Mouse (Mus musculus) limb, embryonic 14.5 days (tissue): ENCODE data around the gene Tspan4. TPM values are rescaled to one million over a fixed set of nuclear protein-coding genes. Genes with fewer than 3 reads are reported as not detected.

Experiments used
- ATAC-seq: fragments of 200-750 bp; cut with Nextera tagmentation; 2 replicates; pipeline ENCODE4 v1.8.0; 2017; ENCODE audit warnings: low read depth, moderate number of reproducible peaks, moderate TSS enrichment; ENCODE audit not compliant: low FRiP score
- DNase-seq: peaks from one replicate; pipeline ENCODE4 v3.0.0-alpha.2; 2015; ENCODE audit warnings: low spot score
- H3K27ac ChIP-seq: fragments of 300-500 bp; sonication (generic); replicated peaks from 2 replicates; pipeline ENCODE4 v1.5.1; 2014; ENCODE audit warnings: low read depth, mild to moderate bottlenecking, low read length, moderate library complexity, mixed read lengths
- H3K27me3 ChIP-seq: fragments of 300-500 bp; sonication (generic); 2 replicates; pipeline ENCODE4 v1.6.1; 2014; ENCODE audit warnings: low read length, mixed read lengths; ENCODE audit not compliant: control insufficient read depth, insufficient read depth
- H3K36me3 ChIP-seq: fragments of 300-500 bp; sonication (generic); 2 replicates; pipeline ENCODE4 v1.6.1; 2014; ENCODE audit warnings: mild to moderate bottlenecking, low read length, moderate library complexity, mixed read lengths; ENCODE audit not compliant: control insufficient read depth, insufficient read depth
- H3K4me1 ChIP-seq: fragments of 300-500 bp; sonication (generic); 2 replicates; pipeline ENCODE4 v1.6.1; 2014; ENCODE audit warnings: antibody characterized with exemption, low read length, mixed read lengths; ENCODE audit not compliant: control insufficient read depth, insufficient read depth
- H3K4me2 ChIP-seq: fragments of 300-500 bp; sonication (generic); replicated peaks from 2 replicates; pipeline ENCODE4 v1.6.1; 2014; ENCODE audit warnings: low read depth, mild to moderate bottlenecking, low read length, moderate library complexity; ENCODE audit not compliant: severe bottlenecking
- H3K4me3 ChIP-seq: fragments of 300-500 bp; sonication (generic); replicated peaks from 2 replicates; pipeline ENCODE4 v1.5.1; 2014; ENCODE audit warnings: low read length
- H3K9ac ChIP-seq: fragments of 300-500 bp; sonication (generic); 2 replicates; pipeline ENCODE4 v1.6.1; 2014; ENCODE audit warnings: mild to moderate bottlenecking, low read depth, low read length, moderate library complexity; ENCODE audit not compliant: severe bottlenecking
- H3K9me3 ChIP-seq: fragments of 300-500 bp; sonication (generic); 2 replicates; pipeline ENCODE4 v1.6.1; 2016; ENCODE audit warnings: low read length; ENCODE audit not compliant: control insufficient read depth
- POLR2A ChIP-seq: fragments of 200-500 bp; IDR thresholded peaks from 2 replicates; pipeline ENCODE4 v1.8.0; 2012; ENCODE audit warnings: inconsistent platforms, mild to moderate bottlenecking, moderate library complexity, borderline replicate concordance; ENCODE audit not compliant: insufficient read depth, insufficient read length; ENCODE audit errors: extremely low read depth
- WGBS: fragments of 180-500 bp; shearing (Covaris S2); extraction: QIAGEN DNeasy Blood & Tissue Kit; methylation state at CpG from one replicate; pipeline ENCODE4 v1.1.7; 2014; 5-methylcytosine and 5-hydroxymethylcytosine counted together
- polyA plus RNA-seq, 2 experiments: library from polyadenylated mRNA; depleted of rRNA in 1 of 2; stranded (reverse) in 1 of 2; unstranded in 1 of 2; fragments of >200 nt; fragmentation: Nextera tagmentation in 1 of 2; extraction: Ambion mirVana in 1 of 2; gene quantifications; 2 replicates each; pipeline versions ENCODE4 v1.2.1 to v1.2.3; 2012 to 2014

The Tspan4 gene
- polyA plus RNA-seq, 2 experiments: 77.9 to 101 TPM

DNA sequence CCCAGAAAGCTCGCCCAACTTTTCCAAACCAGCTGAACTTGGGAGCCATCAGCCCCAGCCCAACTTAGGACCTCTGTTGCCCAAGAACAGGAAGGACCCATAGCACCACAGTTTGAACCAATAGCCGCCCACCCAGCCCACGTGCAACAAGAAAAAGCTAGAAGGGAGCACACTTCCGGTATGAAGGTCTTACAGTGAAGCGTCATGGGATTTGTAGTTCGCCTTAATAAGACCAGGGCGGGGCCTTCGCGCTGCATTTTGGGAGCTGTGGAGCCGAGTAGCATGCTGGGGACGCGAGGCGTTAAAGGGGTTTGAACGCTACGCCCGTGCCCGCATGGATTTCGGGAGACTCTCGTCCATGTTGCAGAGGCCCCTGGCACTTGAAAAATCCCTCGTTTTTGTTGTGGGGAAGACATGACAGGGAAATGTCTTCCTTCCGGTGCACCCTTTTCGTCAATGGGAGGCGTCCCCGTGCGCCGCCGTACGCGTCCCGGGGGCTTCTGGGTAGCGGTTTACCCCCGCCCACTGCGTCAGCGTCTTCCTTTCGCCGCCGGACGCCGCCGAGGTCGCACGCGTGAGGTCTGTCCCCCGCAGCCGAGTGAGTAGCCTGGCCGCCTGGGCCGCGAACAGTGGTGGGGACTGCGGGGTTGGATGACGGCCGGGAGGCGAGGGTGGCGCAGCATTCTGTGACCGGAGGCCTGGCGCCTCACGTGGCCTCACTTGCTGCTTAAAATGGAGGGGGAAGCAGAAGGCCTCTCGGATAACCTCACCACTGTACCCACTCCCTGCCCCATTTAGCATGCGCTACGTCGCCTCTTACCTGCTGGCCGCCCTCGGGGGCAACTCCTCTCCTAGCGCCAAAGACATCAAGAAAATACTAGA lies 27.7 kb upstream of the Tspan4 start, which contains the start of gene Rplp2:
Rplp2 (plus strand) TSS at position 261 of the 882 bp plus-strand sequence.
- Histone ChIP-seq H3K9me3 (no peaks in the 10 kb centered on the region), H3K4me1 (peaks cover 27% of the 10 kb centered on the region), H3K27me3 (no peaks in the 10 kb centered on the region), H3K36me3 (peaks cover 42% of the 10 kb centered on the region), H3K4me3 (peak within 1 kb of the TSS; percentile 86), H3K9ac (peak within 1 kb of the TSS; percentile 86), H3K27ac (peak within 1 kb of the TSS; percentile 75), H3K4me2 (peak within 1 kb of the TSS; percentile 57)
- DNase-seq (peak; percentile 98), ATAC-seq (peak; percentile 91)
- WGBS: under 1% methylated on average over 57 of the region's 63 CpGs
- TF ChIP-seq POLR2A: peak; percentile 76; the same call in 1 of the 2 replicates

- H3K9ac ChIP-seq: no peak overlapping the region
- H3K4me1 ChIP-seq: peaks cover 15% of the 10 kb centered on the region
- DNase-seq: no peak
- ATAC-seq: no peak
- peaks cover 42% of the 10 kb centered on the region for H3K36me3 ChIP-seq
- H3K9me3 ChIP-seq: no peaks in the 10 kb centered on the region
- no peak overlapping the region for H3K4me3 ChIP-seq
- H3K27ac ChIP-seq: no peak overlapping the region
- H3K4me2 ChIP-seq: no peak overlapping the region
- H3K27me3 ChIP-seq: no peaks in the 10 kb centered on the region
- no peak for TF ChIP-seq POLR2A
These were observed 23.1 kb upstream of the Tspan4 start for GRCm38 (mm10) chr7:141451928-141452327.

- Histone ChIP-seq H3K9ac (no peak overlapping the region), H3K4me3 (no peak overlapping the region), H3K4me1 (peaks cover 10% of the 10 kb centered on the region), H3K27ac (no peak overlapping the region), H3K9me3 (no peaks in the 10 kb centered on the region), H3K27me3 (no peaks in the 10 kb centered on the region), H3K36me3 (peaks cover 38% of the 10 kb centered on the region), H3K4me2 (no peak overlapping the region)
- DNase-seq (no peak), ATAC-seq (no peak)
- no peak for TF ChIP-seq POLR2A
- 73% methylated on average over 2 of the region's 2 CpGs for WGBS
These were observed 21.4 kb upstream of the Tspan4 start for GRCm38 (mm10) chr7:141453636-141454035.

DNA sequence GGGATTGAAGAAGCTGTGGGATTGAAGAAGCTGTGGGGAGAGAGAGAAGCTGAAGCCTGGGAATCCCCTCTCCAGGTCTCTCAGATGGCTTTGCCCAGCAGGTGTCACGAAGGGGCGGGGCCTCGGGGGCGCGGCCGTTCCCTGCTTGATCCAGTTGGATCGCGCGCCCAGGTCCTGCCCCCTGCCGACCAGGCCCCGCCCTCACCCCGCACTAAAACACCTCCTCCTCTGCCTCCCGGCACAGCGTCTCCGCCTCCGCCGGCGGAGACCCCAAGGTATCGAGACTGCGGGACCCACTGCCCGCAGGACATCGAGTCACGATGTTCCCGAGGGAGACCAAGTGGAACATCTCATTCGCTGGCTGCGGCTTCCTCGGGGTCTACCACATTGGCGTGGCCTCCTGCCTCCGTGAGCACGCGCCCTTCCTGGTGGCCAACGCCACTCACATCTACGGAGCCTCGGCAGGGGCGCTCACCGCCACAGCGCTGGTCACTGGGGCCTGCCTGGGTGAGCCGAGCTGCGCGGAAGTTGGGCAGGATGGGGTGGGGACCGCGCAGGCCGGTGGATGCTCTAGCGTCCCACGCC lies 20.0 kb upstream of the Tspan4 start, which contains the start of gene Pnpla2:
Pnpla2 (plus strand) TSS at position 232 of the 585 bp plus-strand sequence.
- Histone ChIP-seq H3K27ac (no peak within 1 kb of the TSS), H3K9ac (peak within 1 kb of the TSS; percentile 56), H3K9me3 (no peaks in the 10 kb centered on the region), H3K4me3 (peak within 1 kb of the TSS; percentile 57), H3K27me3 (no peaks in the 10 kb centered on the region), H3K4me2 (peak within 1 kb of the TSS; percentile 92), H3K36me3 (peaks cover 31% of the 10 kb centered on the region), H3K4me1 (0 out of 2 replicates have a peak, but pooled peaks cover 6% of the 10 kb centered on the region)
- TF ChIP-seq POLR2A: peak; percentile 69; the same call in 1 of the 2 replicates
- DNase-seq (peak; percentile 90), ATAC-seq (peak; percentile 87)
- WGBS: 3% methylated on average over 45 of the region's 45 CpGs

DNA sequence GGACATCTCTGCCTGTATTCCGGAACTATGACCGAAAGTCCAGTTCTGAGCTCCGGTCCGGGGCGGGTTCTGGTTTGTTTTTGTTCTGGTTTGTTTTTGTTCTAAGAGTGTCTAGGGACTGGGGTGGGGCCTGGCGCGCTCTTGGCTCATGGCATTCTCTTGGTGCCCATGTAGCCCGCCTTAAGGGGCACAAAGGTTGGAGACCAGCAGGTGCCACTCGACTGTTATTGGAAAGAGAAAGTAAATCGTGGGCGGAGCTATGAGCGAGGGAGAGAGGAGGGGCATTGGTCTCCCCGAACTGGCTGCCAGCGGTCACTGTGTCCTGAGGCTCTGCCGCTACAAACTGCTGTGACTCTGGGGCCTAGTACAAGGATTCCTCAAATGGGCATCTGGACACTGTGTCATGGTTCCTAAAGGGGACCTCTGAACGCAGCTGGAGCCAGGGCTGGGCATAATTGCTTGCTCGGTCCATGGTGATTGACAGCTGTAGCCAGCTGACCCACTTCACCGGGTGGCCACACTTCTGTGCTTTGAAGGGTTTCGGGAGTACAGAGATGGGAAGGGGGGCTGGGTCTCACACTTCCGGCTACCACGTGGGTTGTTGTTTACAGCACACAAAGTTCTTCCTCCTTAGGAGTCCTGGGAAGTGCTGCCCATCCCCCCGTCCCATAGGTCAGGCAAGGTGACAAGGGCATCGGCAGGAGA lies 19.3 kb upstream of the Tspan4 start:
- peaks cover 2% of the 10 kb centered on the region for H3K27me3 ChIP-seq
- H3K9me3 ChIP-seq: no peaks in the 10 kb centered on the region
- ATAC-seq (no peak), DNase-seq (no peak)
- peaks cover 24% of the 10 kb centered on the region for H3K36me3 ChIP-seq
- H3K27ac ChIP-seq: no peak overlapping the region
- H3K4me2 ChIP-seq: peak overlapping the region; percentile 92
- peak overlapping the region; percentile 56 for H3K9ac ChIP-seq
- no peak for TF ChIP-seq POLR2A
- WGBS: 1% methylated on average over 23 of the region's 23 CpGs
- peak overlapping the region; percentile 57 for H3K4me3 ChIP-seq
- H3K4me1 ChIP-seq: 0 out of 2 replicates have a peak, but pooled peaks cover 6% of the 10 kb centered on the region
